Mouse (Mus musculus): Measurements from ENCODE around the gene Tmem107.

Tmem107 gene

GRCm38 (mm10) chr11:69059357-69059974, 11.1 kb upstream of the Tmem107 start, which contains the start of gene Borcs6:
Gene Borcs6, plus strand, starts transcription at chr11:69059717.
- DNase-seq (ENCODE audit: low read depth) = peak; percentile 95

DNA sequence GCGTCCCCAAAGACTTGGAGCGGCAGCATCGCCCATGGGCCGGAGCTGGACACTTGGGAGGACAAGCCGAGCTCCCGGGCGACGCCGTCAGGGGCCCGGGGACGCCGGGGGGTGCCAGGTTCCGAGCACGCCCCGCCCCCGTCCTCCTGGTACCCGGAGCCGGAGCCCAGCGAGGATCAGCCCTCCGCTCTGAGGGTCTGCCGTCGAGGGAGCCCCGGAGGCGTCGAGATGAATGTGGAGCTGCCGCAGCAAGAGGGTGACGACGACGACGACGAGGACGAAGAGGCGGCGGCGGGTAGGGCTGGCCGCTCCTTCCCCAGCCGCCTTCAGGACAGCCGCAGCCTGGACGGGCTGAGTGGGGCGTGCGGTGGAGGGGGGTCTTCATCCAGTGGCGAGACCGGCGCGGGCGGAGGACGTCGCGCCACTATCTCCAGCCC, 10.6 kb upstream of the Tmem107 start:
- DNase-seq (ENCODE audit: low read depth) = no peak

DNA sequence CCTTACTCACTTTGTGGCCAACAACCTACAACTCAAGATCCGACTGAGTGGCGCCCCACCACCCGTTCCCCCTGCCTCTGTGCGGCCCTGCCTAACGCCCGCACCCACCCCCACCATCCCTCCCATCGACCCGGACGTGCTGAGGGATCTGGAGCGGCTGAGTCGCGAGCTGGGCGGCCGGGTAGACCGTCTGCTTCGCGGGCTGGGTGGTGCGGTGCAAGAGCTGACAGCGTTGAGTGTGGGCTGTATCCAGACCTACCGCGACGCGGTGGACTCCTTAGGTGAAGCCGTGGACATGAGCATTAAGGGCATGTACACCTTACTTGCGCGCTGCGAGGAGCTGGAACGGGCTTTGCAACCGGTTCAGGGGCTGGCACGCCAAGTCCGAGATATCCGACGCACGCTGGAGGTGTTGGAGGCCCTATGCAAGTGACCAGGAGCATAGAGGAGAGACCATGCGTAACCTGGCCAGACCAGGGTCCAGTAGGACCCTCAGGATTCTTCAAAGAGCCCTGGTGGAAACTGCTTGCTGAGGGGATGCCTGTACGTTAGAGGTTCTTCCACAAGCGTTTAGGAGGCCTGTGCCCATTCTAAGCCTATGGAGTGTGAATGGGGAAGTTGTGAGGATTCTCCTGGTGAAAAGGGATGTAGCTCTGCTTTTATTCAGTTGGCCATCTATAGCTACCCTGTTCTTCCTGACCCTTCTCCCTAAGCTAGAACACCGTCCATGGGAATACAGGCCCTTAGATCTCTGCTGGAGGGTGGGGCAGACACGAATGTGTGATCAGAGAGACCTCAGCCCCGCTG, 10.0 kb upstream of the Tmem107 start:
- DNase-seq (ENCODE audit: low read depth) = no peak

DNA sequence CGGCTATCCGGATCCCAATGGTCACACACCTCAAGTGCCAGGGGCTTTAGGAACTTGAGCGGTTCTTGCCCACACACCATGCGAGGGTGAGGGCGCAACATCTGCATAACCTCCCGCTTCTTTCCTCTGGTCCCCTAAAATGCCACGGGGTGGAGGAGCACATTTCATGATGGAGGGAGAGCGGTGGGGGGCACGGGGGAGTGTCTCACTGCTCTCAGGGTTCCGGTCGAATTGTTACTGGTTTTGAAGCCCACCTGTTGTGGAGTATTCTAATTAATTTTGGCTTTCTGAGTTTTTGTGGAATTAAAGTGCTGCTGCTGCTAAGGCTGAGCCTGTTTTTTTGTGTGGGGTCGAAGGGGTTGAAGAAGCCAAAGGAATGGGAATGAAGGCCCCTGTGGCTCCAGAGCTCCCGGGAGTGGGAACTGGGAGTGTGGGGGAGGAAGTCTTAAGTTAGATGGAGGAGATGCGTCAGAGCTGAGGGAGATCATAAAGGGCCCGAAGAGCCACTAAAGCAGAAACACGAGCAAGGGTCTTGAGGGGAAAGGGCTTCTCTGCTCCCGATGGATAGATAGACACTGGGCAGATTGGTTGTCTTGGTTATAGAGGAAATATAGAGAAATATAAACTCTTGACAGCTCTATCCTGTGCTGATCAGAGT, 9.2 kb upstream of the Tmem107 start:
- no peak for DNase-seq (ENCODE audit: low read depth)

- no peak for DNase-seq (ENCODE audit: low read depth)
These were observed 8.3 kb upstream of the Tmem107 start for GRCm38 (mm10) chr11:69062194-69062760.

GRCm38 (mm10) chr11:69062761-69063224, 7.8 kb upstream of the Tmem107 start:
- DNase-seq (ENCODE audit: low read depth) = peak; percentile 86

- no peak for DNase-seq (ENCODE audit: low read depth)
These were observed 7.0 kb upstream of the Tmem107 start for GRCm38 (mm10) chr11:69063413-69064201.

DNA sequence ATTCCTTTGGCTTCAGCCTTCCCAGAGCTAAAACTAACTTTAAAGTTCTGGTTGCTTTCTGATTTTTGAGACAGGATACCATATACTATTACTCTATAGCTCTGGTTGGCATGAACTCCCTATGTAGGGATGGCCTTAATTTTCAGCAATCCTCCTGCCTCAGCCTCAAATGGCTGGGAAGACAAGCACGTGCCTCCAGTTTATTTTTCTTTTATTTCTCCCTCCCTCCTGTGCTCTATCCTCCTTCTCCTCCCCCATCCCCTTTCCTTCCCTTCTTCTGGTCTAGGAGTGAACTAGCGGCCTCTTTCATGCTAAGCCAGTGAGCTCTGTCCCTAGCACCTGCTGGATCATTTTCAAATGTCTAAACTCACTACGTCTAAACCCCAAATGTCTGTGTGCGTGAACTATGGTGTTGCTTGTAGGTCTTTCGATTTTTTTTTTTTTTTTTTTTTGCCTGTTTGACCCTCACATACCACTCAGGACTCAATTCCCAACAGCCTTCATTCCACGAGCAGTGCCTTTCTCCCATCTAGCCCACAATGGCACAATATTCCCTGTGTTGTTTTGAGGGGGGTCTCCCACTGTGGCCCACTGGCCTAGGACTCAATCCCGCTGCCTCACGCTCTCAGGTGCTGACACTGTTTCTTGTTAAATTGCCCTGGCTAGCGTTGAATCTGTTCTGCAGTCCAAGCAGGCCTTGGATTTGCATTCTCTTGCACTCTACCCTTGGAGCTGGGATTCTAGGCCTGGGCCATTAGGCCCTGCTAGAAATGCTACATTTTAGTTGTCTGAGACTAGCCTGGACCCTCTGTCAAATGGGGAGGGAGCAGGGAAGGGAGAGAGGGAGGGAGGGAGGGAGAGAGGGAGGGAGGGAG, 6.1 kb upstream of the Tmem107 start:
- no peak for DNase-seq (ENCODE audit: low read depth)

- DNase-seq (ENCODE audit: low read depth) = no peak
These were observed 5.1 kb upstream of the Tmem107 start for GRCm38 (mm10) chr11:69065394-69065925.

- no peak for DNase-seq (ENCODE audit: low read depth)
These were observed 4.3 kb upstream of the Tmem107 start for GRCm38 (mm10) chr11:69066163-69066861.

GRCm38 (mm10) chr11:69066956-69067355, 3.6 kb upstream of the Tmem107 start:
- peak; percentile 93 for DNase-seq (ENCODE audit: low read depth)

GRCm38 (mm10) chr11:69067601-69068000, 3.0 kb upstream of the Tmem107 start:
- DNase-seq (ENCODE audit: low read depth) = no peak

DNA sequence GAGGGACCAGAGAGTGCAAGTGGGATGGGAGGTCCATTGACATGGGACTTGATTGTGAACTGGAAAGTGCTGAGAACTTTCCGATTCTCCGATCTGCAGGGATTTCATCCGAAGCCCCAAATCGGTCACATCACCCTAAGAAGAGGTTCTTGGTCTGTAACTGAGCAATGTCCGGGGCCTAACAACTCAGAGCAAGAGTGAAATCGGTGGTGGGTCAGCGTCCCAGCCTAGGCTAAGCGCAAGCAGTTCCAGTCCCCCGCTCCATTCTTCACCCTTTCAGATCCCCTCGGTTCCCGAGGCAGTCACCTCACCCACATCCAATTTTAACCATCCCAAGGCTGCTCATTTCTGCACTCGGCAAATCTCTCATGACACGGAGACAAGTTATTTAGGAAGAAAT, 513 bp upstream of the Tmem107 start:
- no peak for DNase-seq (ENCODE audit: low read depth)

- no peak for DNase-seq (ENCODE audit: low read depth)
These were observed 656 bp downstream of the Tmem107 start for GRCm38 (mm10) chr11:69071262-69071661.

- no peak for DNase-seq (ENCODE audit: low read depth)
These were observed 1.6 kb downstream of the Tmem107 start for GRCm38 (mm10) chr11:69072234-69072633.

GRCm38 (mm10) chr11:69072666-69073064, 2.1 kb downstream of the Tmem107 start:
- DNase-seq (ENCODE audit: low read depth) = no peak

- peak; percentile 96 for DNase-seq (ENCODE audit: low read depth)
These were observed 2.7 kb downstream of the Tmem107 start for GRCm38 (mm10) chr11:69073065-69073888.

GRCm38 (mm10) chr11:69073951-69074775, 3.6 kb downstream of the Tmem107 start:
- DNase-seq (ENCODE audit: low read depth) = no peak
